Mouse (Mus musculus) layer of hippocampus, adult 2 months (tissue): ENCODE results near the gene Atcay. TPM values are rescaled to one million over a fixed set of nuclear protein-coding genes. Genes with fewer than 3 reads are reported as not detected.
A peak's percentile ranks its signal among the peaks of the same experiment; 100 is the strongest.

Source experiments
- DNase-seq, 2 experiments: peaks; one replicate each; pipeline ENCODE4 v3.0.0; 2022; ENCODE audit warnings: low spot score in 2 of 2
- H3K27ac ChIP-seq: fragments of 200-600 bp; 2 replicates; pipeline ENCODE4 v1.8.1; 2022
- H3K4me3 ChIP-seq: fragments of 200-600 bp; 2 replicates; pipeline ENCODE4 v1.8.1; 2022; ENCODE audit warnings: mild to moderate bottlenecking
- CTCF ChIP-seq: fragments of 200-600 bp; conservative IDR thresholded peaks from 2 replicates; pipeline ENCODE4 v1.8.1; 2022; ENCODE audit warnings: antibody characterized with exemption, mild to moderate bottlenecking, moderate library complexity
- total RNA-seq, 2 experiments: library from RNA; stranded (reverse); gene quantifications; 2 replicates each; pipeline ENCODE4 v1.2.3; 2021

The Atcay gene
- total RNA-seq, 2 experiments from 2014 or later = 144 to 150 TPM

DNA sequence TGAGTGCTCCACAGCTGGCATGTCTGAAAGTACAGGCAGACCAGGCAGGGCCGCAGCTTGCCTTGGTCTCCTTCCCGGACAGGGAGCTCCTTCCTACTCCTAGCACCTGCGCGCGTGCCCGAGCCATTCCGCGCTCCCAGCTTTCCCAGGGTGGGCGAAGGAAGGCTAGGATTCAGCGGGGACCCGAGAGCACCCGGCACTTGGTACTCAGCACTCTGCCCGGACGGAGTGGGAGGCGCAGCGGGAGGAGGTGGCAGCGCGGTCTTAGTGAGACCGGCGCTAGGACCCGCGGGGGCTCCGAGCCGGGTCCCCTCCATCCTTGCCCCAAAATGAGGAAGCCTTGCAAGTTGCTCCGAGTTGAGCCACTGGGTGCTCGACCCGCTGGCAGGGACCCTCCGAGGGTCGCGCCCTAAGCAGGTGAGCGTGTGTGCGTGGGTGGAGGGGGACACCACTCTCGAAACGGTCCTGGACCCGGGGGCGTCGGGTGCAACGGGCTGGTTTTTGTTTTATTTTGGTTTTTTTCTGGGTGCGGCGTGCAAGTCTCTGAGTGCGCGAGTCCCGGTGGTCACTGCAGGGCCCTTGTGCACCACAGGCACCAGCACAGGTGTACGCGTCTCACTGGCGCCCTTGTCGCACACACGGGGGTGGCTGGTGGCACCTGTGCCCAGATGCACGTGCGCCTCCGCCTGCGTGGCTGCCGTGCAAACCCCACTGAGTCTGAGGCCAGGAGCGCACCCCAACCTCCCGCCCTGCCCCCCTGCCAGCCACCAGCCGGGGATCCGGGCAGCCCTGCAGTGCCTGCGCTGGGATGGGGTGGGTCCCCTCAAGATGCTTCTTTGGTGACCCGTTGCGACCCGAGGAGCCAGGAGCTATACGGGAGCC is 26.8 kb upstream of the Atcay start:
- peak overlapping the region; percentile 98 for H3K27ac ChIP-seq
- TF ChIP-seq CTCF = no peak

DNA sequence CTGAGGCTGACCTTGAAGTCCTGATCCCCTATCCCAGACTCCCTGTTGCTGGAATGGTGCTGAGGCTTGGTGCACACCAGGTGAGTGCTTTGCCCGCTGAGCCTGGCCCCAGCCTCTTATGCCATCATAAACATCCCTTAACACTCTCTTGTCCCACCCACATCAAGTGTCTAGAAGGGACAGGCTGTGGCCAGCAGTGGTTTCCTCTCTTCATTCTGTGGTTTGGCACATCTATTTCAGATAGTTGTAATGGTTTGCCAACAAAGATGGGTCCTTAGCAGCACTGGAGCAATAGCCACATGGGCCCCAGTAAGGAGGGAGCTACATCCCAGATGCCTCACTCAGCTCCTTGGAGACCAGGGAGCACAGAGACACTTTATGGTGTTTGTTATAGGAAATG is 24.3 kb upstream of the Atcay start:
- no peak for DNase-seq
- TF ChIP-seq CTCF = no peak
- peak overlapping the region; percentile 100; the same call in 1 of the 2 replicates for H3K27ac ChIP-seq

More for the DNA sequence above, 26.8 kb upstream of the Atcay start:
- H3K4me3 ChIP-seq = peak overlapping the region; percentile 77
- peak in 1 of 2 experiments; percentile 49 for DNase-seq

DNA sequence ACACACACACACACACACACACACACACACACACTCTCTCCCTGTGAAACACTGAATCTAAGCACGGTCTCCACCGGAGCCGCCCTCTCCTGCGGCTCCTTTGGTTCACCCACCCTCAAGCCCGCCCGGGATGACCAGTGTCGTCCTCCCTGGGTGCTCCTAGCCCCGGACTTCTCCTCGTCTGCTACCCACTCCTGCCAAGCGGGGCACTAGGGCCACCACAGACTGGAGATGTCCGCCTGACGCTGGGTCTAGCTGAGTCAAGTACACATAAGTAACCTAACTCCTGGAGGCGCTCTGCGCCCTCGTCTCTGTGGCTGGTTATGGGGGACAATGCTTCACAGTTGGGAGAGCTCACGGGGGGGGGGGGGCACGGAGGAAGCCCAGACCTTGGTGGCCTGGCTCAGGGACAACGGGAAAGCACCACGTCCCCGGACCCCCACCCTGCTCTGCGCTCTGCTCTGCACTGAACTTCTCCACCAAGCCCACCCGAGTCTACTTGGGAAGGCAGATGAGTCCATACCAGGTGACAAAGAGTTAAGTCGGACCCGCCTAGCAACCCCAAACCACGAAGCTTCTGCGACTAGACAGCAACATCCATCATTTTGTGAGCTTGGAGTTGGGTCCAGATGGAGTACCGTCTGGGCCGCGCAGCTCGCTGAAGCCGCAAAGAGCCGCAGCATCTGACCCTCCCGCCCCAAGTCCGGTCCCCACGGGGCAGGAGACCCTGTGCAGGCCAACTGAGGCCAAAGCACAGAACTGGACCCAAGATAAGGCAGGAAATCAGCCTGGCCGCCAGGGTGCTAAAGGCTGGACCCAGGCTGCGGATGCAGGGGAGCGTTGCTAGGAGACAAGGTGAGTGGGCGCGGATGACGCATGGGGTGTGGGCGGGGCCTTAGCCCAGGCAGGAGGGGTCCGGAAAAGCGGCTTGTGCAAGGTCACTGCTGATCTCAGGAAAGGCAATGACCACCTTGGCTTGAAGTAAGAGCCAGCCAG is 22.1 kb upstream of the Atcay start, which contains the start of gene Matk:
Gene Matk (plus strand): TSS at position 512 of the 996 bp plus-strand sequence.
- TF ChIP-seq CTCF = peak; percentile 50
- peak; percentile 90 to 92 for DNase-seq
- peak within 1 kb of the TSS; percentile 56 for H3K4me3 ChIP-seq
- peak within 1 kb of the TSS; percentile 100 for H3K27ac ChIP-seq

More for the DNA sequence above, 24.3 kb upstream of the Atcay start:
- H3K4me3 ChIP-seq = no peak overlapping the region

DNA sequence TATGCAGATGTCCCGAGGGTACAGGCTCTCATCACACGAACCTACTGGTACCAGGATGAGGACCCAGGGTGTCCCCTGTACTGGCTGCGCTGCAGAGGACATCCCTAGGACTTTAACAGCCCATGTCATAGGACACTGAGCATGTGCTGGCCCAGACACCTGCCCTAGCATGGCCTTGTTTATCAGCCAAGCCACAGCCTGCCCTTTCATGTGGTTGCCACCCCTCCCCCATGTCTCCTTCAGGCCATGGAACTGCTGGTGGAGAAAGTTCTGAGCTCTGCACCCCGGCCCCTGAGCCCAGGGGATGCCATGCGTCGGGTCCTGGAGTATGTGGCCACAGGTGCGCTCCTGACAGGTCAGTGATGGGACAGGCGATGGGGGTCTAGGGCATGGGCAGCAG is 18.8 kb upstream of the Atcay start:
- DNase-seq = no peak
- Histone ChIP-seq H3K27ac (no peak overlapping the region), H3K4me3 (no peak overlapping the region)
- no peak for TF ChIP-seq CTCF

DNA sequence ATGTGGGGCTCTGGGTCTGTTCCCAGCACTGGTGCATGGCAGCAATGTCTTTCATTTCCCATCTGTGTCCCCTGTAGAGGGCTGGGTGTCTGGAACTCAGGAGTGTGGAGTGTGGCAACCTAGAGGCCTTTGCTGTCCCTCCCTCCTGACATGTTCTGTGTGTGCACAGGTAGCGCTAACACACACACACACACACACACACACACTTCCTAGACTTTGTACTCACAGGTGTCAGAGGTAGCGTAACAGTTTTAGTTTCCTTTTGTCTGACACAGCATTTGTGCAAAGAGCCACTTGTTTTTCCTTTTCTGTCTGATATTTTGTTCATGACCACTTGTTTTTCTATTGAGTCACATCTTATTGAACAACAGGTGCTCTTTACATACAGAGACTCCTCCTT is 17.2 kb upstream of the Atcay start:
- no peak for TF ChIP-seq CTCF
- no peak for DNase-seq
- H3K27ac ChIP-seq = no peak overlapping the region
- H3K4me3 ChIP-seq = no peak overlapping the region

DNA sequence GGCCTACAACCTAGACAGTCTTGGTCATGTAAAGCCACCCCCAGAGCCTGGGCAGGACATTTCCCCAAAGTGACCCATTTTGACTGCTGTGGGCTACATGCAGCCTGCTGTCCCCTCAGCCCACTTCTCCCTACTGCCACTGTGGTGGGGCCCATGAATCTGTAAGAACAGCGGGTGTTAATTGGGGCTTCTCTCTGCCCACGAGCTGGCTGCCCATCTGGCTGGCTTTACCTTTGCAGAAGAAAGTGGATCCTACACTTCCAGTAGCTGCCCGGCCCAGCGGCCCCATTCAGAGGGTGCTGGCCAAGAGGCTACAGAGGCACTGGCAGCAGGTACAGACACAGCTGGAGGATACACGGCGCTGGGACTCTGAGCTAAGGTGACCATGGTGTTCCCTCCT is 14.5 kb upstream of the Atcay start:
- H3K27ac ChIP-seq = no peak overlapping the region
- no peak for DNase-seq

DNA sequence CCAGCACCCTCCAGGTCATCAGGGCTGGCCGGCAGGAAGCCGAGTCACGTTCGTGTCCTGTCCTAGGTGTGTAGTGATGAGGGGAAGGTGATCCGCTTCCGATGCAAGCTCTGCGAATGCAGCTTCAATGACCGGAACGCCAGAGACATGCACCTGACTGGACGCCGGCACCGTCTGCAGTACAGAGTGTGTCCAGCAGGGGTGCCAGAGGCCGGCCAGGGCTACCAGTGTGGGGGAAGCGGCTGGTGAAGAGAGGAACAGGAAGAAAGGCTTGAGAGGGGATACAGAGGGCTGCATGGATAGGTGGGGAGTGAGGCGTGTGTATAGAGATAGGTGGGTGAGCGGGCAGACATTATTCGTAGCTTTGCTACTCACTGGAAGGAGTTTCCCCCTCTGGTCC is 14.0 kb upstream of the Atcay start:
- peak; percentile 98 for TF ChIP-seq CTCF
- no peak overlapping the region for H3K27ac ChIP-seq
- DNase-seq = peak in 1 of 2 experiments; percentile 88
- no peak overlapping the region for H3K4me3 ChIP-seq

More for the DNA sequence above, 14.5 kb upstream of the Atcay start:
- TF ChIP-seq CTCF = no peak
- no peak overlapping the region for H3K4me3 ChIP-seq

DNA sequence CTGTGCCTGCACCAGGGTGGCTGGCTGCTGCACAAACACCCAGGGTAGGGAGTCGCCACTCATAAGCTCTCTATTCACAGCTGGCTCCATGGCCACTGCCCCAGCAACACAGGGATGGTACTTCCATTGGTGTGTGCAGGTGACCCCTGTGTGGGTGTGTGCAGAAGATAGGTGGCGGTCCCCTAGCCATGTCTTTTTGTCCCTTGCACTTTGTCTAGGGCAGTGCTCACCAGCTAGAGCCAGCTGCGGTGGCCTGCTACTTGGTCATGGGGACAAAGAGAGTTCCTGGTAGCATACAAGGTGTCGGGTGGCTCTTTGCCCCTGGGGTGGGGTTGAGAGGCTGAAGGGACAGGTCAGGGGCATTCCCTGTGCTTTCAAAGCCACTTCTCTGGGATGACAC is 13.5 kb upstream of the Atcay start:
- no peak for DNase-seq
- Histone ChIP-seq H3K4me3 (no peak overlapping the region), H3K27ac (no peak overlapping the region)
- TF ChIP-seq CTCF = no peak

DNA sequence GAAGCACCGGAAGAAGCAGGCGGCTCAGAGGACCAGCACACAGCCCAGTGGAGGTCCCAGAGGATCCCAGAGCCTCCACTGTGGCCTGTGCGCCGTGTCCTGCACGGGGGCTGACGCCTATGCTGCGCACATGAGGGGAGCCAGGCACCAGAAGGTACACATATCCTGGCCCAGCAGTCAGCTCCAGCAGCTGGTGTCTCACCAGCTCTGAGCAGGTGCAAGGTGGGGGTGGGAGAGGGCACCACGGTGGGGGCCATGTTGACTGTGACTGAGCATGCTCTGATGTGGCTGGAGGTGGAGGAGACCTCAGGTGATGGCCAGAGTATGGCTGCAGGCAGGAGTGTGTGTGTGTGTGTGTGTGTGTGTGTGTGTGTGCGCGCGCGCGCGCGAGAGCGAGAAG is 11.4 kb upstream of the Atcay start:
- DNase-seq = no peak
- no peak overlapping the region for H3K4me3 ChIP-seq
- H3K27ac ChIP-seq = no peak overlapping the region
- no peak for TF ChIP-seq CTCF

DNA sequence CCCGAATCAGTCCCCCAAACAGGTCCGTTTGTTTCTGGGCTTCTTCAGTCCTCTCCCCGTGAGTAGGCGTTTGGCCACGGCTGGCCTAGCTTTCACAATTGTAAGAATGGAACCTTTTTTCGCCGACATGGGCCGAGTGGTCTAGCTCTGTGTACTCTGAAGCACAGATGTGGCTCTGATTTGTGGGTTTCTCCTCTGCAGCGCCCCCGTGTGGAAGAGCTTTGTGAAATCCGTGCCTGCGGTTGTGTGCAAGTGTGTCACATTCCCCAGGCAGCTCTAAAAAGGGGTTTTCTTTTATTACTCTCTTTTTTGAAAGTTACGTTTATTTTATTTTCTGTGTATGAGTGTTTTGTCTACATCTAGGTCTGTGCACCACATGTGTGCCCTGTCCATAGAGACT is 10.2 kb upstream of the Atcay start:
- DNase-seq = peak; percentile 66 to 78
- no peak overlapping the region for H3K27ac ChIP-seq
- TF ChIP-seq CTCF = peak; percentile 86
- no peak overlapping the region for H3K4me3 ChIP-seq

DNA sequence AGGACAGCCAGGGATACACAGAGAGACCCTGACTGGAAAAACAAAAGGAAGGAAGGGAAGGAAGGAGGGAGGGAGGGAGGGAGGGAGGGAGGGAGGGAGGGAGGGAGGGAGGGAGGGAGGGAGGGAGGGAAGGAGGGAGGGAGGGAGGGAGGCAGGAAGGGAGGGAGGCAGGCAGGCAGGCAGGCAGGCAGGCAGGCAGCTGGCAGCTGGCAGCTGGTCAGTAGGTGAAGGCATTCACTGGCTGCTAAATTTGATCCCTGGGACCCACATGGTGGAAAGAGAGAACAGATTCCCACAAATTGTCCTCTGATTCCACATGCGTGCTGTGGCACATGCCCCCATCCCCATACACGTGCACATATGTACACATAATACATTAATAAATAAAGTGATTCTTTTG is 8.0 kb upstream of the Atcay start:
- TF ChIP-seq CTCF = no peak
- DNase-seq = no peak

DNA sequence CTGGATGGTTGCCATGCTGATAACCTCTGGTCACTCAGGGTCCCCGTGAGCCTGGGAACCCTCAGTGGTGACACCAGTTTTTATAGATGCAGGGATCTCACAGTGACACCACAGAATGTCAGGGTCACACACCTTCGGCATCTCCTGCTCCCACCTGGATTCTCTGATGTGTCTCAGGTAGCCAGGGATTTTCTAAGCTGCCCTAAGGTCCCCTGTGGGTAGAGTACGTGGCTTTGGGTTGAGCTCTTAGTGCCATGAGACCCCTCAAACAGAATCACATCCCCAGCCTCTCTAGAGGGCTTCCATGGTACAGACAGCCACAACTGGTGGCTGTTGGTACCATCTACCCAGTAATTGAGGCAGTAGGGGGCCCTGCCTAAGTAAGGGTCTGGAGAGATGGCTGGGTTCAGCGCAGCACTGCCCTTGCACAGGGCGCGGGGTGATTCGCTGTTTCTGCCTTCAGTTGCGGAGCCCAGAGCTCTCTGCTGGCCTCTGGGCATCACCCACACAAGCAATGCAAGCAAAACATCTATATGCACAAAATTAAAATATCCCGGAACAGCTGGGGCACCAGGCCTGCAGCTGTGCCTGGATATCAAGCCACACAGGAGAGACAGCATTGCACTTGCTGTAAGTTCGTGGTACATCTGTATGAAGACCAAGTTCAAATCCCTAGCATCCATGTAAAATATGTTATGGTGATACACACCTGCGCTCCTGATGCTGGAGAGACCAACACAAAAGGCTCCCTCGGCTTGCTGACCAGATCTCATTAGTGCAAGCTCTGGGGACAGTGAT is 6.0 kb upstream of the Atcay start:
- DNase-seq = no peak
- Histone ChIP-seq H3K27ac (no peak overlapping the region), H3K4me3 (no peak overlapping the region)
- no peak for TF ChIP-seq CTCF

More for the DNA sequence above, 8.0 kb upstream of the Atcay start:
- Histone ChIP-seq H3K27ac (no peak overlapping the region), H3K4me3 (no peak overlapping the region)
